Mouse (Mus musculus) liver, adult 2 months (tissue): Measurements from ENCODE around the gene Kcng1. TPM values are rescaled to one million over a fixed set of nuclear protein-coding genes. Genes with fewer than 3 reads are reported as not detected.

ENCODE experiments used
- DNase-seq: peaks from one replicate; pipeline ENCODE4 v3.0.0-alpha.2; 2011; ENCODE audit warnings: low read depth, low spot score; ENCODE audit errors: extremely low read depth
- H3K27ac ChIP-seq: fragments of 200-500 bp; replicated peaks from 2 replicates; pipeline ENCODE4 v1.5.1; 2012; ENCODE audit warnings: low read depth, mild to moderate bottlenecking, control low read depth, inconsistent platforms, low read length; ENCODE audit not compliant: insufficient read depth
- H3K27me3 ChIP-seq: fragments of 200-500 bp; 2 replicates; pipeline ENCODE4 v1.6.1; 2012; ENCODE audit warnings: mild to moderate bottlenecking, moderate library complexity, low read length, inconsistent platforms; ENCODE audit not compliant: control insufficient read depth, insufficient read depth
- H3K36me3 ChIP-seq: fragments of 200-500 bp; 2 replicates; pipeline ENCODE4 v1.6.1; 2012; ENCODE audit warnings: low read length, inconsistent platforms; ENCODE audit not compliant: control insufficient read depth, insufficient read depth
- H3K4me1 ChIP-seq: fragments of 200-500 bp; 2 replicates; pipeline ENCODE4 v1.6.1; 2011; ENCODE audit warnings: low read length; ENCODE audit not compliant: control insufficient read depth, insufficient read depth
- H3K4me3 ChIP-seq: fragments of 200-500 bp; 2 replicates; pipeline ENCODE4 v1.5.1; 2011; ENCODE audit warnings: low read depth, mild to moderate bottlenecking, control low read depth, low read length, moderate library complexity; ENCODE audit not compliant: insufficient read depth
- H3K79me2 ChIP-seq: fragments of 200-500 bp; 2 replicates; pipeline ENCODE4 v1.6.1; 2012; ENCODE audit warnings: inconsistent platforms, mild to moderate bottlenecking, low read length, moderate library complexity; ENCODE audit not compliant: control insufficient read depth, insufficient read depth
- H3K9ac ChIP-seq: fragments of 200-500 bp; 2 replicates; pipeline ENCODE4 v1.6.1; 2012; ENCODE audit warnings: low read depth, mild to moderate bottlenecking, control low read depth, inconsistent platforms, low read length
- CTCF ChIP-seq: fragments of 200-500 bp; IDR thresholded peaks from 2 replicates; pipeline ENCODE4 v1.5.1; 2011; ENCODE audit warnings: low read depth, low read length, control low read depth
- POLR2A ChIP-seq: fragments of 200-500 bp; IDR thresholded peaks from 2 replicates; pipeline ENCODE4 v1.6.1; 2011; ENCODE audit warnings: low read length, control low read depth; ENCODE audit not compliant: insufficient read depth; ENCODE audit errors: extremely low read depth
- WGBS: fragments of 180-500 bp; shearing (Covaris S2); methylation state at CpG from one replicate; pipeline ENCODE4 v1.1.7; 2018; 5-methylcytosine and 5-hydroxymethylcytosine counted together
- polyA plus RNA-seq: library from polyadenylated mRNA; depleted of rRNA; stranded (reverse); fragments of >200 nt; gene quantifications from 2 replicates; pipeline ENCODE4 v1.2.3, GENCODE M21; 2012; rRNA removed
- total RNA-seq: library from RNA; depleted of rRNA; stranded (reverse); fragments of >200 nt; gene quantifications from 2 replicates; pipeline ENCODE4 v1.2.3, GENCODE M21; 2014; rRNA removed

Kcng1 gene
- total and polyA plus RNA-seq, 2 experiments: not detected

DNA sequence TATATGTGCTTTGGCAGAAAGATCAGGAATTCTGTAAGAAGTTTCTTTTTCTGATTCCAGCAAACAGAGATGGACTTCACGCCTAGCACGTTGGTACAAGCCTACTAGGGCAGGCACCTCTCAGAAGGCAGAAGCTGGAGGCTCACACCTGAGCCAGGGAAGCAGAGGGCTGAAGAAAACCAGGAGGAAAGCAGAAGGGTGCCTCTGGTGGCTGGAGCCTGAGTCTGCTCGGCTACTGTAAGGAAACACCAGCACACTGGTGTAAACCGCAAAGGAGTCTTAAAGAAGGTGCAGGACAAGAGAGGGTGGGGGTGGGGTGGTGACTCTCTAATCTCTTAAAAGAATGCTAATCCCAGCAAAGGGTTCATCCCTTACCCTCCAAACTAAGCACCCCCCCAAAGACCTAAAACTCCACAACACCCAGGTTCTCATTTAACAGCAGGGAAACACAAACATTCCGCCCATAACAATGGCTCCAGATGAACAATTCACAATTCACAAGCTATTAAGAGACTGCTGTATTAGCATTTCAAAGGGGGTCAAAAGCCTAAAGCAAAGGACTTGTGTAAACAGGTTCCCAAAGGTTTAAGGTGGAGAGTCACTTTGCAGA is 67.6 kb downstream of the Kcng1 start:
- Histone ChIP-seq H3K27ac (no peak overlapping the region), H3K4me3 (no peak overlapping the region), H3K9ac (no peak overlapping the region), H3K27me3 (no peaks in the 10 kb centered on the region), H3K36me3 (peaks cover 75% of the 10 kb centered on the region), H3K4me1 (peaks cover 4% of the 10 kb centered on the region), H3K79me2 (no peaks in the 10 kb centered on the region)
- TF ChIP-seq CTCF: no peak
- TF ChIP-seq POLR2A: no peak
- WGBS: 73% methylated on average over 5 of the region's 5 CpGs
- DNase-seq: no peak

Other genes with a start within 250 kb of the Kcng1 start
- 1.7 and 3.4 TPM in 2 replicates for gene Pard6b, start 200.7 kb downstream of the Kcng1 start, total RNA-seq
- 5.3 and 5.9 TPM in 2 replicates for gene Pard6b, start 200.7 kb downstream of the Kcng1 start, polyA plus RNA-seq
- 1.4 and 6.4 TPM in 2 replicates for gene Adnp, start 74.6 kb downstream of the Kcng1 start, total RNA-seq
- 4.6 and 6.8 TPM in 2 replicates for gene Adnp, start 74.6 kb downstream of the Kcng1 start, polyA plus RNA-seq
- gene Gm20716, start 51.4 kb downstream of the Kcng1 start, total RNA-seq: 25.8 and 26.4 TPM in 2 replicates
- gene Gm20716, start 51.4 kb downstream of the Kcng1 start, polyA plus RNA-seq: 2.3 and 2.4 TPM in 2 replicates
- 37.7 and 51.0 TPM in 2 replicates for gene Dpm1, start 51.1 kb downstream of the Kcng1 start, total RNA-seq
- 30.8 and 31.1 TPM in 2 replicates for gene Dpm1, start 51.1 kb downstream of the Kcng1 start, polyA plus RNA-seq
- 5.9 and 6.6 TPM in 2 replicates for gene Mocs3, start 51.1 kb downstream of the Kcng1 start, total RNA-seq
- 14.8 and 16.8 TPM in 2 replicates for gene Mocs3, start 51.1 kb downstream of the Kcng1 start, polyA plus RNA-seq